Mouse (Mus musculus): Measurements from ENCODE around the gene Zgpat.

Gene Zgpat

GRCm38 (mm10) chr2:181384919-181385391 is 20.2 kb downstream of the Zgpat start:
- no peak for DNase-seq (ENCODE audit: extremely low spot score)

- DNase-seq (ENCODE audit: extremely low spot score), result no peak
These were observed 21.2 kb downstream of the Zgpat start for GRCm38 (mm10) chr2:181385885-181386284.

DNA sequence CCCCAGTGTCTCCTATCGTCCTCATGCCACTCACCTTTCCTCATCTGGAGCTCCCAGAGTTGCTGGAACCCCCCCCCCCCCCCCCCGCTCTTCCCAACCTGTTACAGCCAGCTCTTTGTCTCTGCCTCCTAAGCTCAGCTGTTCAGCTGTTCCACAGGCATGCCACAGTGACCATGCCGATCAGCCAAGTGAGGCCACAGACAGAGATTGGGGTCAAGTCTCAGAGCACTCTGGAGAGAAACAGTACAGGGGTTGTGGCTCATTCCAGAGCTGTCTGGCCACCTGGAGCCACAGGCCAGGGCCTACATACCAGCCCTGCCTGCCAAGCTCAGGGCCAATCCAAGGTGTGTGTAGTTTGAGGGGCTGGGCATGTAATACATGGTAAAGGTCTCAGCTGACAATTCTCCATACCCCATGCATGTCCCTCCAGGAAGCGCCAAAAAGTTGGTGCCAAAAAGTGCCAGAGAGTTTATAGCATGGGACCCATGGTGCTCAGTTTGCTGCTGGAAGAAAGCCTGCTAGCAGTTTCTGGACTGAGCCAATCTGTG is 22.0 kb downstream of the Zgpat start:
- no peak for DNase-seq (ENCODE audit: extremely low spot score)

- DNase-seq (ENCODE audit: extremely low spot score), result no peak
These were observed 25.6 kb downstream of the Zgpat start for GRCm38 (mm10) chr2:181390136-181390870.

- DNase-seq (ENCODE audit: extremely low spot score), result no peak
These were observed 26.3 kb downstream of the Zgpat start for GRCm38 (mm10) chr2:181391022-181391421.

DNA sequence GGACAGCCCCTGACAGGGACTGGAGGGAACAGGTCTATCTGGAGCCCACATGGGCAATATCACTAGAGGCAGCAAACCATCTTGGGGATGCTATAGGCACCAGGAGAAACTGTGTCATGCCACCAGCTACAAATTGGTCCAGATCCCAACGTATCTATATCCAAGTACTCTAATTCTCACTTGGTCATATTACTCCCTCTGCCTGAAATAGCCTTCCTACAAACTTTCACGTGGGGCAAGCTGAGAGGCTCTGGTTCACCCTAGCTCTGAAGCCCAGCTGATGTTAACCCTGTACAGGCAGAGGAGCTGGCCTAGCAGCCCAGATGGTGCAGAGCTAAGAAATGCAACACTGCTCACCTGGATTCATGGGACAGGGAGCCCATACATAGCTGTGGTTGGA is 26.8 kb downstream of the Zgpat start:
- DNase-seq (ENCODE audit: extremely low spot score), result no peak

GRCm38 (mm10) chr2:181392600-181393213 is 28.0 kb downstream of the Zgpat start:
- DNase-seq (ENCODE audit: extremely low spot score), result peak; percentile 74

- DNase-seq (ENCODE audit: extremely low spot score), result no peak
These were observed 29.4 kb downstream of the Zgpat start for GRCm38 (mm10) chr2:181394086-181394485.

GRCm38 (mm10) chr2:181397207-181397761 is 32.6 kb downstream of the Zgpat start:
- no peak for DNase-seq (ENCODE audit: extremely low spot score)

- DNase-seq (ENCODE audit: extremely low spot score), result no peak
These were observed 36.8 kb downstream of the Zgpat start for GRCm38 (mm10) chr2:181401497-181401896.

DNA sequence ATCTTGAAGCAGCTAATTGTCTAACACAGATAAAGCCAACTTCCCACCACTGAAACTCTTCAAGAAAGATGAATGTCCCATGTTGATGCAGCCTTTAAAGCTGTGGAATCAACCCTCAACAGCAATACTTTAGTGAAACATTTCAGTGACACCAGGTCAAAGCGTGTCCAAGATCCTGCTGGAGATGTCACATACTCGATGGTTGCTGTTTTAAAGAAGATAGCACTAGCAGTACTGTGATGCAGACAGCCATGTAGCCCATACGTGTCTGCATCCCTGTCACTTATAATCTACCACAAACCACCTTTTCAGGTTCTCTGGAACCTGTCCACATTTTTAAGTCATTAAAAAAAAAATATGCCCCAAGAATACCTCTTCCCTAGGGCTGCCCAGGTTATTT is 39.0 kb downstream of the Zgpat start:
- DNase-seq (ENCODE audit: extremely low spot score), result no peak

DNA sequence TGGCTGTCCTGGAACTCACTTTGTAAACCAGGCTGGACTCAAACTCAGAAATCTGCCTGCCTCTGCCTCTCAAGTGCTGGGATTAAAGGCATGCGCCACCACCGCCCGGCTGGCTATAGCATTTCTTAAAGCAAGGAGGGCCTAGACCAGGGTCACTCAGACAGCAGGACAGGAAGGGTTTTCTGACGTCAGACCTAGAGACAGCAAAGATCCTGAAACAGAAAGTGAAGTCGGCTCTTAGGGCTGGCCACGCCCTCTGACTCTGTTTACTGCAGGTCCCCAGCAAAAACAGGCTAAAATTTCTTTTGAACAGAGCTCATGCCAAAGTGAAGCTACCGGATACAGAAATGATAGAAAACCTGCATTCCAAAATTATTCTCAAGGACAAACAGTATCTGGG is 44.9 kb downstream of the Zgpat start:
- no peak for DNase-seq (ENCODE audit: extremely low spot score)

- DNase-seq (ENCODE audit: extremely low spot score), result peak; percentile 70
These were observed 46.2 kb downstream of the Zgpat start for GRCm38 (mm10) chr2:181410760-181411473.

- DNase-seq (ENCODE audit: extremely low spot score), result no peak
These were observed 48.4 kb downstream of the Zgpat start for GRCm38 (mm10) chr2:181413141-181413540.

GRCm38 (mm10) chr2:181415945-181416344 is 51.2 kb downstream of the Zgpat start:
- no peak for DNase-seq (ENCODE audit: extremely low spot score)

DNA sequence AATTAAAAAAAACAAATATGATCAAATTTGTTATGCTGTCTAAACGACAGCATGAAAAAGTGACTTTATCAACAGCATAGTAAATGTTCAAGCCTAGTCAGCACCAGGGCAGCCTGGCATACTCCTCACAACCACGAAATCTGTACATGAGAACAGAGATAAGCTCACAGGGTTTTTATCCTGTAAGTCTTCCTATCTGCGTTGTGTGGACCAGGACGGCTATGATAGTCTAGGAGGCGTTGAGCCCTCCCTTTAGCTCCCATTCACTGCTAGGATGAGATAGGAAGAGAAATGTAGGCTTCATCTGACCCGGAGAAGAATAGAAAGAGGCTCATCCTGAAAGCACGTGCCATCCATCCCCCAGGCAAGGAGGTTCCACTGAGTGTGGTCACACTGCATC is 54.6 kb downstream of the Zgpat start:
- no peak for DNase-seq (ENCODE audit: extremely low spot score)

- no peak for DNase-seq (ENCODE audit: extremely low spot score)
These were observed 55.7 kb downstream of the Zgpat start for GRCm38 (mm10) chr2:181420426-181420825.

DNA sequence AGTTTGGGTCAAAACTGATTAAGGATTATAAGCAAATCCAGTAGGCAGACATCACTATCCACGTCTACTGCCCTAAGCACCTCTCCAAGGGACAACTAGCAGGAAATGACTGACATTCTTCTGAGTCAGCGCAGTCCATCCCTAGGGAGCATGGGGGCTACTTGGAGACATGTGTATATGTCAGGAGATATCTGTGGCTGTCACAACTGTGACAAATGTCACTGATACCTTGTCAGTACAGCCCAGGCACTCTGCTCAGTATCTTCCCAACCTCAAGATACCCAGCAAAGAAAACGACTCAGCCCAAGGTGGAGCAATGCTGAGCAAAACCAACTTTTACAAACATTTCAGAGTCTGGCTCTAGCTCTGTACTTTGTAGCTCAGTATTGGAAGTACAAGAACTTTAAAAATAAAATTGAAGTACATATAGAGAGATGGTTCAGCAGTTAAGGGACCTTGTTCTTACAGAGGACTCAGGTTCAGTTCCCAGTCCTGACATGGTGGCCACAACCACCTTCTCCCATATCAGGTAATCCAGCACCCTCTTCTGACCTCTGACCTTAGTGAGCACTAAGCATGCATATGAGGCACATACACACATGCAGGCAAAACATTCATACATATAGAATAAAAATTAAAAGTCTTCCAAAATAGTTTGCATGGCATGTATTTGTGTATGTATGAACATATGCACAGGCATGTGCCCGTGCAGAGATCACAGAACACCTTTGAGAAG is 56.3 kb downstream of the Zgpat start:
- DNase-seq (ENCODE audit: extremely low spot score), result no peak

DNA sequence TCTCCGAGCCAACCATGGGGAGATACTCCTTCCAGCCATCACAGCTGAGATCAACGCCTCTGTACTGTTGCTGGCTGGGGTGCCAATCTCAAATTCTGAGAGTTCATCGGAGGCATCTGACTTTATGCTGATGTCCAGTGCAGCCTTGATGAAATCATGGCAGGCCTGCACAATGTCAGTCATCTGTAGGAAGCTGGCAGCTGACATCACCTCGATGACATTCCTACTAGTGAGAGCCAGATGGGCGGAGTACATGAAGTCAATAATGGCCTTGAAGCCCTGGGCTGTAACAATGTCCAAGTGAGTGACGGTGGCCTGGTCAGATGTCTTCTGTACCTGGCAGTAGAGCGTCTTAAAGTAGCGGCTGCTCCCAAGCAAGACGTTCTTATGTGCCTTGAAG is 59.1 kb downstream of the Zgpat start:
- no peak for DNase-seq (ENCODE audit: extremely low spot score)
